Mouse (Mus musculus): ENCODE data around the gene Ing2.

DNA sequence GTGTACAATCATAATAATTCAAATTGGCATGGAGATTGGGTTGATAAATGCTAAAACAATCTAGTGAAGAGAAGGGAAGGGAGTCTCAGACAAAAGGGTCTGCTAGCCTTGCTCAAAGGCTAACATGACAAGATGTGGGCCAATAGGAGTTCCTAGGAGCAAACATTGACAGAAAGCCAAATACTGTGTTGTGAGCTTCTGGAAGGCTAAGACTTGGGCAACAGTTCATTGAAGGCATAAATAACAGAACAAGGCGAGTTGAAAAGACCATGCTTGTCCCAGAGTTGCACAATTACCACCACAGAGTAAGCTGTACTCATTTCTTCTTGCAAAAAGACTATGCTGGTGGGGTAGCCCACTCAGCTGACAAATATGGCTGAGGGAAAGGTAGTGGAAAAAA lies 22.3 kb upstream of the Ing2 start:
- TF ChIP-seq GATA1 (IDR thresholded peaks at IDR 0.05; ENCODE audit: borderline replicate concordance, low read length) (no peak), FLI1 (IDR thresholded peaks at IDR 0.05; ENCODE audit: low read length) (no peak)

All from megakaryocyte, embryonic 14.5 days (primary cell).